Mouse (Mus musculus): ENCODE data around the gene Kcnma1. TPM values are rescaled to one million over a fixed set of nuclear protein-coding genes. Genes with fewer than 3 reads are reported as not detected.

Gene Kcnma1
- polyA plus RNA-seq, 1 experiment from 2014 or later, result 0.42 TPM

- H3K27ac ChIP-seq (ENCODE audit: poor library complexity, severe bottlenecking), result no peak overlapping the region
- ATAC-seq (ENCODE audit: insufficient number of reproducible peaks, low FRiP score), result no peak
- no peaks in the 10 kb centered on the region for H3K4me1 ChIP-seq (replicated peaks)
- H3K4me2 ChIP-seq, result no peak overlapping the region
- H3K9ac ChIP-seq, result no peak overlapping the region
- WGBS, result 80% methylated on average over 7 of the region's 7 CpGs
- no peaks in the 10 kb centered on the region for H3K9me3 ChIP-seq (replicated peaks)
- 0 out of 2 replicates have a peak, but pooled peaks cover 8% of the 10 kb centered on the region for H3K27me3 ChIP-seq (replicated peaks)
- H3K36me3 ChIP-seq, result no peaks in the 10 kb centered on the region
- no peak overlapping the region for H3K4me3 ChIP-seq
These were observed 290.4 kb downstream of the Kcnma1 start for GRCm38 (mm10) chr14:23723701-23724430.

GRCm38 (mm10) chr14:23719246-23719645, 295.0 kb downstream of the Kcnma1 start:
- no peaks in the 10 kb centered on the region for H3K9me3 ChIP-seq (replicated peaks)
- 0 out of 2 replicates have a peak, but pooled peaks cover 8% of the 10 kb centered on the region for H3K27me3 ChIP-seq (replicated peaks)
- no peak overlapping the region for H3K4me3 ChIP-seq
- WGBS, result 89% methylated on average over 3 of the region's 3 CpGs
- H3K9ac ChIP-seq, result no peak overlapping the region
- H3K4me2 ChIP-seq, result no peak overlapping the region
- H3K4me1 ChIP-seq (replicated peaks), result no peaks in the 10 kb centered on the region
- ATAC-seq (ENCODE audit: insufficient number of reproducible peaks, low FRiP score), result no peak
- no peaks in the 10 kb centered on the region for H3K36me3 ChIP-seq
- no peak overlapping the region for H3K27ac ChIP-seq (ENCODE audit: poor library complexity, severe bottlenecking)

GRCm38 (mm10) chr14:23718667-23719066, 295.6 kb downstream of the Kcnma1 start:
- no peak for ATAC-seq (ENCODE audit: insufficient number of reproducible peaks, low FRiP score)
- Histone ChIP-seq H3K4me2 (no peak overlapping the region), H3K27me3 (replicated peaks) (0 out of 2 replicates have a peak, but pooled peaks cover 8% of the 10 kb centered on the region), H3K36me3 (no peaks in the 10 kb centered on the region), H3K9me3 (replicated peaks) (no peaks in the 10 kb centered on the region), H3K4me1 (replicated peaks) (no peaks in the 10 kb centered on the region), H3K9ac (no peak overlapping the region), H3K27ac (ENCODE audit: poor library complexity, severe bottlenecking) (no peak overlapping the region), H3K4me3 (no peak overlapping the region)
- 80% methylated on average over 6 of the region's 6 CpGs for WGBS

GRCm38 (mm10) chr14:23714396-23715131, 299.7 kb downstream of the Kcnma1 start:
- Histone ChIP-seq H3K9ac (no peak overlapping the region), H3K4me2 (no peak overlapping the region), H3K9me3 (replicated peaks) (no peaks in the 10 kb centered on the region), H3K27ac (ENCODE audit: poor library complexity, severe bottlenecking) (no peak overlapping the region), H3K4me1 (replicated peaks) (no peaks in the 10 kb centered on the region), H3K27me3 (replicated peaks) (peaks cover 22% of the 10 kb centered on the region), H3K4me3 (no peak overlapping the region), H3K36me3 (no peaks in the 10 kb centered on the region)
- ATAC-seq (ENCODE audit: insufficient number of reproducible peaks, low FRiP score), result no peak
- WGBS, result 91% methylated on average over 7 of the region's 7 CpGs

GRCm38 (mm10) chr14:23712891-23713290, 301.4 kb downstream of the Kcnma1 start:
- Histone ChIP-seq H3K27me3 (replicated peaks) (peaks cover 29% of the 10 kb centered on the region), H3K9ac (no peak overlapping the region), H3K4me2 (no peak overlapping the region), H3K9me3 (replicated peaks) (no peaks in the 10 kb centered on the region), H3K27ac (ENCODE audit: poor library complexity, severe bottlenecking) (no peak overlapping the region), H3K4me1 (replicated peaks) (no peaks in the 10 kb centered on the region), H3K4me3 (no peak overlapping the region), H3K36me3 (no peaks in the 10 kb centered on the region)
- no peak for ATAC-seq (ENCODE audit: insufficient number of reproducible peaks, low FRiP score)
- 81% methylated on average over 5 of the region's 5 CpGs for WGBS

- ATAC-seq (ENCODE audit: insufficient number of reproducible peaks, low FRiP score), result no peak
- no peaks in the 10 kb centered on the region for H3K4me1 ChIP-seq (replicated peaks)
- H3K4me3 ChIP-seq, result no peak overlapping the region
- H3K9ac ChIP-seq, result no peak overlapping the region
- H3K27ac ChIP-seq (ENCODE audit: poor library complexity, severe bottlenecking), result no peak overlapping the region
- no peaks in the 10 kb centered on the region for H3K36me3 ChIP-seq
- peaks cover 38% of the 10 kb centered on the region for H3K27me3 ChIP-seq (replicated peaks)
- no peaks in the 10 kb centered on the region for H3K9me3 ChIP-seq (replicated peaks)
- 79% methylated on average over 7 of the region's 7 CpGs for WGBS
- H3K4me2 ChIP-seq, result no peak overlapping the region
These were observed 303.3 kb downstream of the Kcnma1 start for GRCm38 (mm10) chr14:23710954-23711353.

- no peaks in the 10 kb centered on the region for H3K9me3 ChIP-seq (replicated peaks)
- no peaks in the 10 kb centered on the region for H3K4me1 ChIP-seq (replicated peaks)
- no peaks in the 10 kb centered on the region for H3K36me3 ChIP-seq
- WGBS, result 64% methylated on average over 10 of the region's 10 CpGs
- H3K4me2 ChIP-seq, result no peak overlapping the region
- no peak for ATAC-seq (ENCODE audit: insufficient number of reproducible peaks, low FRiP score)
- no peak overlapping the region for H3K27ac ChIP-seq (ENCODE audit: poor library complexity, severe bottlenecking)
- no peak overlapping the region for H3K9ac ChIP-seq
- H3K27me3 ChIP-seq (replicated peaks), result peaks cover 52% of the 10 kb centered on the region
- H3K4me3 ChIP-seq, result no peak overlapping the region
These were observed 307.5 kb downstream of the Kcnma1 start for GRCm38 (mm10) chr14:23706837-23707236.

GRCm38 (mm10) chr14:23705647-23706046, 308.6 kb downstream of the Kcnma1 start:
- H3K4me3 ChIP-seq, result no peak overlapping the region
- no peaks in the 10 kb centered on the region for H3K36me3 ChIP-seq
- H3K4me2 ChIP-seq, result no peak overlapping the region
- no peaks in the 10 kb centered on the region for H3K4me1 ChIP-seq (replicated peaks)
- peaks cover 49% of the 10 kb centered on the region for H3K27me3 ChIP-seq (replicated peaks)
- H3K9ac ChIP-seq, result no peak overlapping the region
- no peaks in the 10 kb centered on the region for H3K9me3 ChIP-seq (replicated peaks)
- WGBS, result 65% methylated on average over 3 of the region's 3 CpGs
- H3K27ac ChIP-seq (ENCODE audit: poor library complexity, severe bottlenecking), result no peak overlapping the region
- ATAC-seq (ENCODE audit: insufficient number of reproducible peaks, low FRiP score), result no peak

- no peaks in the 10 kb centered on the region for H3K4me1 ChIP-seq (replicated peaks)
- H3K9me3 ChIP-seq (replicated peaks), result no peaks in the 10 kb centered on the region
- no peaks in the 10 kb centered on the region for H3K36me3 ChIP-seq
- no peak overlapping the region for H3K4me3 ChIP-seq
- no peak overlapping the region for H3K9ac ChIP-seq
- peaks cover 44% of the 10 kb centered on the region for H3K27me3 ChIP-seq (replicated peaks)
- H3K27ac ChIP-seq (ENCODE audit: poor library complexity, severe bottlenecking), result no peak overlapping the region
- no peak for ATAC-seq (ENCODE audit: insufficient number of reproducible peaks, low FRiP score)
- H3K4me2 ChIP-seq, result no peak overlapping the region
These were observed 310.0 kb downstream of the Kcnma1 start for GRCm38 (mm10) chr14:23704303-23704702.

GRCm38 (mm10) chr14:23696341-23696740, 317.9 kb downstream of the Kcnma1 start:
- no peaks in the 10 kb centered on the region for H3K4me1 ChIP-seq (replicated peaks)
- H3K9me3 ChIP-seq (replicated peaks), result no peaks in the 10 kb centered on the region
- H3K9ac ChIP-seq, result no peak overlapping the region
- no peak overlapping the region for H3K27ac ChIP-seq (ENCODE audit: poor library complexity, severe bottlenecking)
- H3K4me2 ChIP-seq, result no peak overlapping the region
- H3K4me3 ChIP-seq, result no peak overlapping the region
- no peaks in the 10 kb centered on the region for H3K36me3 ChIP-seq
- 67% methylated on average over 3 of the region's 3 CpGs for WGBS
- ATAC-seq (ENCODE audit: insufficient number of reproducible peaks, low FRiP score), result no peak
- H3K27me3 ChIP-seq (replicated peaks), result peaks cover 77% of the 10 kb centered on the region

- WGBS, result 61% methylated on average over 5 of the region's 5 CpGs
- ATAC-seq (ENCODE audit: insufficient number of reproducible peaks, low FRiP score), result no peak
These were observed 324.6 kb downstream of the Kcnma1 start for GRCm38 (mm10) chr14:23689681-23690080.

More at GRCm38 (mm10) chr14:23689681-23690080, 324.6 kb downstream of the Kcnma1 start:
- H3K27ac ChIP-seq (ENCODE audit: poor library complexity, severe bottlenecking), result no peak overlapping the region
- no peaks in the 10 kb centered on the region for H3K4me1 ChIP-seq (replicated peaks)
- no peak overlapping the region for H3K9ac ChIP-seq
- no peak overlapping the region for H3K4me2 ChIP-seq
- H3K9me3 ChIP-seq (replicated peaks), result no peaks in the 10 kb centered on the region
- H3K4me3 ChIP-seq, result no peak overlapping the region
- peaks cover 92% of the 10 kb centered on the region for H3K27me3 ChIP-seq (replicated peaks)
- H3K36me3 ChIP-seq, result no peaks in the 10 kb centered on the region
